ENCODE assay signal across 26 mouse cellular contexts in genomic region chr8:115830012-115830662, GRCm38 (mm10).
DNase-seq lines count a peak whose midpoint lies in the region; ATAC-seq lines count a peak whose summit lies in the region.
"Had no signal": no experiment of that assay in that cellular context is flagged by ENCODE, and none has a peak within 500 bp of the region (broad histone marks: within the 10 kb centered on the region; RNA-seq: fewer than 3 reads in every experiment).

No protein-coding gene starts in this region.

- DNase-seq in kidney, adult 18-20 months: peak; percentile 55
- DNase-seq in large intestine, adult 2 months (ENCODE audit: low read depth, low spot score): peak; percentile 48
- DNase-seq in B cell, adult 2 months: no peak
- no peak for DNase-seq in heart, adult 8-10 months (ENCODE audit: low spot score)
- DNase-seq in MN1 (ENCODE audit: low spot score): no peak
- DNase-seq: adrenal gland, adult 2 months; cerebellum, adult 18-20 months; cerebellum, postnatal 25 days; gastrocnemius, postnatal 25 days; heart, postnatal 4 days; left cerebral cortex, postnatal 4 days; liver, embryonic 13.5 days; retina, postnatal 1 day; right cerebral cortex, postnatal 25 days; thymus, postnatal 25 days had no signal

- H3K4me1 ChIP-seq in kidney, embryonic 15.5 days: peaks cover 11% of the 10 kb centered on the region
- H3K4me1 ChIP-seq in intestine, embryonic 16.5 days (ENCODE audit: control insufficient read depth, insufficient read depth, low read length): peaks cover 26% of the 10 kb centered on the region
- peaks cover 13% of the 10 kb centered on the region for H3K4me1 ChIP-seq in kidney, embryonic 16.5 days (ENCODE audit: insufficient read depth, low read length)
- H3K4me1 ChIP-seq: hindbrain, embryonic 15.5 days; neural tube, embryonic 13.5 days had no signal

- no peaks in the 10 kb centered on the region for H3K36me3 ChIP-seq in kidney, embryonic 15.5 days
- H3K36me3 ChIP-seq in intestine, embryonic 16.5 days (ENCODE audit: control insufficient read depth, insufficient read depth, low read length): no peaks in the 10 kb centered on the region
- H3K36me3 ChIP-seq in kidney, embryonic 16.5 days (ENCODE audit: insufficient read depth, low read length): no peaks in the 10 kb centered on the region
- H3K36me3 ChIP-seq: embryonic facial prominence, embryonic 12.5 days; heart, embryonic 15.5 days; hindbrain, embryonic 15.5 days; liver, embryonic 13.5 days; neural tube, embryonic 13.5 days had no signal

- ATAC-seq in kidney, embryonic 15.5 days (replicated peaks; ENCODE audit: low FRiP score): no peak
- peak; percentile 77 for ATAC-seq in intestine, embryonic 16.5 days
- 0 out of 2 replicates have a peak, but pooled peaks have one; percentile 51 for ATAC-seq in kidney, embryonic 16.5 days (ENCODE audit: low FRiP score, low TSS enrichment)
- ATAC-seq: midbrain, embryonic 16.5 days; Patski had no signal

- no peak overlapping the region for H3K27ac ChIP-seq in kidney, embryonic 15.5 days
- peak overlapping the region; percentile 66 for H3K27ac ChIP-seq in intestine, embryonic 16.5 days (ENCODE audit: low read length)
- H3K27ac ChIP-seq in kidney, embryonic 16.5 days (ENCODE audit: low read length): no peak overlapping the region
- H3K27ac ChIP-seq: embryonic facial prominence, embryonic 12.5 days; heart, embryonic 15.5 days; hindbrain, embryonic 15.5 days; liver, embryonic 13.5 days; macrophage; neural tube, embryonic 13.5 days had no signal

- H3K27me3 ChIP-seq in kidney, embryonic 15.5 days: no peaks in the 10 kb centered on the region
- H3K27me3 ChIP-seq in intestine, embryonic 16.5 days (replicated peaks; ENCODE audit: control insufficient read depth, insufficient read depth, low read length): no peaks in the 10 kb centered on the region
- no peaks in the 10 kb centered on the region for H3K27me3 ChIP-seq in kidney, embryonic 16.5 days (ENCODE audit: insufficient read depth, low read length)
- H3K27me3 ChIP-seq: embryonic facial prominence, embryonic 12.5 days; heart, embryonic 15.5 days; hindbrain, embryonic 15.5 days; liver, embryonic 13.5 days; neural tube, embryonic 13.5 days; Patski had no signal

- H3K4me2 ChIP-seq in kidney, embryonic 15.5 days: no peak overlapping the region
- H3K4me2 ChIP-seq in intestine, embryonic 16.5 days (ENCODE audit: low read depth, low read length): no peak overlapping the region
- no peak overlapping the region for H3K4me2 ChIP-seq in kidney, embryonic 16.5 days (replicated peaks; ENCODE audit: low read depth, low read length)
- H3K4me2 ChIP-seq: embryonic facial prominence, embryonic 12.5 days; heart, embryonic 15.5 days; hindbrain, embryonic 15.5 days; liver, embryonic 13.5 days; neural tube, embryonic 13.5 days had no signal

- 65% methylated on average over 4 of the region's 4 CpGs for WGBS in kidney, embryonic 15.5 days
- WGBS in intestine, embryonic 16.5 days: 46% methylated on average over 4 of the region's 4 CpGs
- whole genome bisulfite sequencing in kidney, embryonic 16.5 days: 60% methylated on average over 4 of the region's 4 CpGs
- 30% methylated on average over 4 of the region's 4 CpGs for WGBS in large intestine, adult 2 months

- H3K4me3 ChIP-seq in kidney, embryonic 15.5 days (replicated peaks): no peak overlapping the region
- no peak overlapping the region for H3K4me3 ChIP-seq in intestine, embryonic 16.5 days (ENCODE audit: low read length)
- H3K4me3 ChIP-seq in kidney, embryonic 16.5 days (ENCODE audit: low read length): no peak overlapping the region
- H3K4me3 ChIP-seq: embryonic facial prominence, embryonic 12.5 days; heart, embryonic 15.5 days; hindbrain, embryonic 15.5 days; liver, embryonic 13.5 days; myocyte; neural tube, embryonic 13.5 days had no signal

- no peaks in the 10 kb centered on the region for H3K9me3 ChIP-seq in kidney, embryonic 15.5 days (replicated peaks)
- no peaks in the 10 kb centered on the region for H3K9me3 ChIP-seq in intestine, embryonic 16.5 days (ENCODE audit: control insufficient read depth, low read length)
- H3K9me3 ChIP-seq in kidney, embryonic 16.5 days (ENCODE audit: low read length): no peaks in the 10 kb centered on the region
- H3K9me3 ChIP-seq: embryonic facial prominence, embryonic 12.5 days; heart, embryonic 15.5 days; hindbrain, embryonic 15.5 days; liver, embryonic 13.5 days; neural tube, embryonic 13.5 days had no signal

- H3K9ac ChIP-seq in kidney, embryonic 15.5 days: no peak overlapping the region
- H3K9ac ChIP-seq in intestine, embryonic 16.5 days (ENCODE audit: low read depth, low read length): no peak overlapping the region
- no peak overlapping the region for H3K9ac ChIP-seq in kidney, embryonic 16.5 days (replicated peaks; ENCODE audit: low read length)
- H3K9ac ChIP-seq: embryonic facial prominence, embryonic 12.5 days; heart, embryonic 15.5 days; hindbrain, embryonic 15.5 days; liver, embryonic 13.5 days; neural tube, embryonic 13.5 days had no signal

Comparison
In these comparisons a context has a peak if more than half of its experiments do, and no peak if none do; other contexts are left out.
1. DNase-seq: peak in kidney, adult 18-20 months (single experiment) and large intestine, adult 2 months (single experiment); none in B cell, adult 2 months (0 of 2), heart, adult 8-10 months (single experiment) and MN1 (single experiment).